Mouse (Mus musculus): ENCODE measurements around the gene Zfp978. TPM values are rescaled to one million over a fixed set of nuclear protein-coding genes. Genes with fewer than 3 reads are reported as not detected.
"Not testable (repeated sequence)": the region's sequence is repeated elsewhere in the genome, so short reads cannot be mapped to it uniquely, and the experiment has no call there.

Zfp978 gene
- polyA plus RNA-seq, 1 experiment: 10.5 TPM

GRCm38 (mm10) chr4:147420794-147421193 is 59.7 kb downstream of the Zfp978 start:
- no peak for TF ChIP-seq POLR2A (IDR thresholded peaks at IDR 0.05; ENCODE audit: borderline replicate concordance, control insufficient read depth, low read depth, low read length)
- no peak for TF ChIP-seq CTCF (IDR thresholded peaks at IDR 0.05; ENCODE audit: control insufficient read depth, insufficient read depth, low read length)
- H3K4me3 ChIP-seq (replicated peaks; ENCODE audit: control insufficient read depth, low read depth, low read length): no peak overlapping the region
- no peak overlapping the region for H3K27ac ChIP-seq (ENCODE audit: control insufficient read depth, insufficient read depth, low read depth, low read length, poor library complexity)
- 56% methylated on average over 3 of the region's 3 CpGs for WGBS
- H3K4me1 ChIP-seq (ENCODE audit: control insufficient read depth, insufficient read depth, low read length): no peaks in the 10 kb centered on the region

- H3K4me3 ChIP-seq (replicated peaks; ENCODE audit: control insufficient read depth, low read depth, low read length); H3K27ac ChIP-seq (ENCODE audit: control insufficient read depth, insufficient read depth, low read depth, low read length, poor library complexity); H3K4me1 ChIP-seq (ENCODE audit: control insufficient read depth, insufficient read depth, low read length): not testable (repeated sequence)
- 26% methylated on average over 1 of the region's 1 CpGs for WGBS
Observed at GRCm38 (mm10) chr4:147421316-147421715, 60.2 kb downstream of the Zfp978 start.

GRCm38 (mm10) chr4:147423140-147423539 is 62.0 kb downstream of the Zfp978 start:
- TF ChIP-seq CTCF (IDR thresholded peaks at IDR 0.05; ENCODE audit: control insufficient read depth, insufficient read depth, low read length) (no peak), POLR2A (IDR thresholded peaks at IDR 0.05; ENCODE audit: borderline replicate concordance, control insufficient read depth, low read depth, low read length) (no peak)
- 39% methylated on average over 3 of the region's 3 CpGs for WGBS

GRCm38 (mm10) chr4:147423641-147424298 is 62.7 kb downstream of the Zfp978 start:
- Histone ChIP-seq H3K4me3 (replicated peaks; ENCODE audit: control insufficient read depth, low read depth, low read length) (no peak overlapping the region), H3K4me1 (ENCODE audit: control insufficient read depth, insufficient read depth, low read length) (no peaks in the 10 kb centered on the region), H3K27ac (ENCODE audit: control insufficient read depth, insufficient read depth, low read depth, low read length, poor library complexity) (no peak overlapping the region)
- 49% methylated on average over 4 of the region's 4 CpGs for WGBS
- TF ChIP-seq CTCF (IDR thresholded peaks at IDR 0.05; ENCODE audit: control insufficient read depth, insufficient read depth, low read length) (no peak), POLR2A (IDR thresholded peaks at IDR 0.05; ENCODE audit: borderline replicate concordance, control insufficient read depth, low read depth, low read length) (no peak)

More at GRCm38 (mm10) chr4:147423140-147423539, 62.0 kb downstream of the Zfp978 start:
- H3K4me3 ChIP-seq (replicated peaks; ENCODE audit: control insufficient read depth, low read depth, low read length): no peak overlapping the region
- H3K4me1 ChIP-seq (ENCODE audit: control insufficient read depth, insufficient read depth, low read length): no peaks in the 10 kb centered on the region
- H3K27ac ChIP-seq (ENCODE audit: control insufficient read depth, insufficient read depth, low read depth, low read length, poor library complexity): no peak overlapping the region

DNA sequence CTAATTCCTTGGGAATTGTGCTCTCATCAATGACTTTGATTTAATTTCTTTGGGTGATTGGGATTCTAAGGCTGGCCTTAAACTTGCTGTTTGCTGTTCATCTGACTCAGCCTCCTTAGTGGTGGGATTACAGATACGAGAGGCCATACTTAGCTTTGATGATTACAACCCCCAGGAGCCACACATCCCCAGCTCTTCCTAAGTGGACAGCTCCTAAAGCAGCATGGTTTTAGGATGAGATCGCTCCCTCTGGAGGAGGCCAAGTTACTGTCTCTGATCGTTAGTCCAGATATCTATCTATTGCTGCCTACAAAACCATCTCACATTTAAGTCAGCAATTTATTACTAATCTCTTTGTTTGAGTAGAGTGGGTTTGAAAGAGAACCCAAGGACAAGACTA is 63.3 kb downstream of the Zfp978 start:
- not testable (repeated sequence) for H3K4me3 ChIP-seq (replicated peaks; ENCODE audit: control insufficient read depth, low read depth, low read length); H3K4me1 ChIP-seq (ENCODE audit: control insufficient read depth, insufficient read depth, low read length); H3K27ac ChIP-seq (ENCODE audit: control insufficient read depth, insufficient read depth, low read depth, low read length, poor library complexity)
- WGBS: 44% methylated on average over 3 of the region's 3 CpGs

DNA sequence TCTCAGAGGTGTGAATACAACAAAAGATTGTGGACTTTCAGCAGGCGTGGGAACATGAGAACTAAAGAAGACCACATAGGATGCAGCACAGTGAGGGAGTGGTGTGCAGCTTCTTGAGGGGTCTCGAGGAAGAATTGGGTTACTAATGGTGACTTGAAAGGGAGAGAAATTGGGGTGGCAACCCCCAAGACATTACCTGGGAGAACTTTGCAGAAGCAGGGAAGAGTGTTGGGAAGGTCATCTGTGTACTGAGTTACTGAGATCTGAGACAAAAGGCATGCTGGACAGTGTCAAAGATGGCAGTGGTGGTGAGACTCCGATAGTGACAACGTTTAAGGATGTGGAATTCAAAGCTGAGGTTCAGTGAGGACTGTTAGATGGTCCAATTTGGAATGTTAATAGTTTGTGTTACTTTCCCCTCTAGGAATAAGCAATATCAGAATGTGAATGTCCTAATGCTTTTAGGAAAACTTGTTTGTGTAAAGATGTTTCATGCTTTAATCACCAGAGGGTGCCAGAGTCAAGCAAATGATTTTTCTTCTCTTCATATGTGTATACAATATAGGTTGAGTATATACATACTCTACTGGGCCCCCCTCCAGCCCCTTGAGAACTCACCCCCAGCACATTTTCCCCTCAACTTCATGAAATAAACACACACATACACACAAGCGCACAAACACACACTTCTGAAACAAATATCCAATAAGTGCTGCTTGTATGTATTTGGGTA is 64.7 kb downstream of the Zfp978 start:
- WGBS: 42% methylated on average over 5 of the region's 5 CpGs
- H3K4me3 ChIP-seq (replicated peaks; ENCODE audit: control insufficient read depth, low read depth, low read length); H3K4me1 ChIP-seq (ENCODE audit: control insufficient read depth, insufficient read depth, low read length); H3K27ac ChIP-seq (ENCODE audit: control insufficient read depth, insufficient read depth, low read depth, low read length, poor library complexity): not testable (repeated sequence)

GRCm38 (mm10) chr4:147430651-147431050 is 69.5 kb downstream of the Zfp978 start:
- Histone ChIP-seq H3K27ac (ENCODE audit: control insufficient read depth, insufficient read depth, low read depth, low read length, poor library complexity) (no peak overlapping the region), H3K4me1 (ENCODE audit: control insufficient read depth, insufficient read depth, low read length) (no peaks in the 10 kb centered on the region), H3K4me3 (replicated peaks; ENCODE audit: control insufficient read depth, low read depth, low read length) (no peak overlapping the region)
- TF ChIP-seq POLR2A (IDR thresholded peaks at IDR 0.05; ENCODE audit: borderline replicate concordance, control insufficient read depth, low read depth, low read length) (no peak), CTCF (IDR thresholded peaks at IDR 0.05; ENCODE audit: control insufficient read depth, insufficient read depth, low read length) (no peak)

- H3K4me1 ChIP-seq (ENCODE audit: control insufficient read depth, insufficient read depth, low read length); H3K27ac ChIP-seq (ENCODE audit: control insufficient read depth, insufficient read depth, low read depth, low read length, poor library complexity); H3K4me3 ChIP-seq (replicated peaks; ENCODE audit: control insufficient read depth, low read depth, low read length): not testable (repeated sequence)
- 62% methylated on average over 3 of the region's 3 CpGs for WGBS
Observed at GRCm38 (mm10) chr4:147431696-147432442, 70.8 kb downstream of the Zfp978 start.

DNA sequence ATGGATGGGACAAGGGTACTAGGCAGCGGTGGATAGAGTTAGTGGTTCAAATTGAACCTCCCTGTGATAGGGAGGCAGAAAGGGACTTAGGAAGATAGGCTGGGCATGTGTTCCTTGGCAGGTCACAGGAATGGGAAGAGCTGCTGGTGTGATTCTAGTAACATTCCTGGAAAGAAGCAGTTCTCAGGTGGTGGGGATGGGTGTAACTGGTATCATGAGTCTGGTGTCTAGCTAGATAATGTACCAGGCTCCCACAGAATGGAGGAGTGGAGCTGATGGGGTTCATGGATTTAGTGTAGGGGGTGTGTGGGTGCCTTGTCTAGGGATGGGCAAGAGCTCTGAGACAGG is 71.3 kb downstream of the Zfp978 start:
- Histone ChIP-seq H3K4me1 (ENCODE audit: control insufficient read depth, insufficient read depth, low read length) (no peaks in the 10 kb centered on the region), H3K27ac (ENCODE audit: control insufficient read depth, insufficient read depth, low read depth, low read length, poor library complexity) (no peak overlapping the region), H3K4me3 (replicated peaks; ENCODE audit: control insufficient read depth, low read depth, low read length) (no peak overlapping the region)
- 84% methylated on average over 1 of the region's 1 CpGs for WGBS
- TF ChIP-seq POLR2A (IDR thresholded peaks at IDR 0.05; ENCODE audit: borderline replicate concordance, control insufficient read depth, low read depth, low read length): no peak
- TF ChIP-seq CTCF (IDR thresholded peaks at IDR 0.05; ENCODE audit: control insufficient read depth, insufficient read depth, low read length): no peak

Data from bone marrow, adult 2 months (tissue).